Mouse (Mus musculus) thymus, adult 2 months (tissue): ENCODE measurements at regions not wholly inside any gene's neighbourhood (a gene's known extent, or its start where the extent isn't known, plus 50 kb on each side); places are given as distances from the start of the nearest gene placed in this dataset.

ENCODE experiments used
- DNase-seq: peaks from one replicate; pipeline ENCODE4 v3.0.0; 2021
- H3K27ac ChIP-seq: fragments of 200-500 bp; 2 replicates; pipeline ENCODE4 v1.5.1; 2012; ENCODE audit warnings: low read length, control low read depth; ENCODE audit not compliant: control insufficient read depth, insufficient read depth
- H3K27me3 ChIP-seq: fragments of 200-500 bp; 2 replicates; pipeline ENCODE4 v1.6.1; 2012; ENCODE audit warnings: mild to moderate bottlenecking, low read length, moderate library complexity, mixed read lengths; ENCODE audit not compliant: control insufficient read depth, insufficient read depth
- H3K36me3 ChIP-seq: fragments of 200-500 bp; 2 replicates; pipeline ENCODE4 v1.6.1; 2012; ENCODE audit warnings: mild to moderate bottlenecking, low read length, moderate library complexity; ENCODE audit not compliant: control insufficient read depth, insufficient read depth
- H3K4me1 ChIP-seq: fragments of 200-500 bp; replicated peaks from 2 replicates; pipeline ENCODE4 v1.6.1; 2012; ENCODE audit warnings: low read length; ENCODE audit not compliant: control insufficient read depth, insufficient read depth
- H3K4me3 ChIP-seq: fragments of 200-500 bp; 2 replicates; pipeline ENCODE4 v1.5.1; 2012; ENCODE audit warnings: mild to moderate bottlenecking, low read length, control low read depth, moderate library complexity; ENCODE audit not compliant: control insufficient read depth, insufficient read depth
- CTCF ChIP-seq: fragments of 200-500 bp; IDR thresholded peaks from 2 replicates; pipeline ENCODE4 v1.5.1; 2012; ENCODE audit warnings: mild to moderate bottlenecking, control low read depth, low read length, moderate library complexity, borderline replicate concordance; ENCODE audit not compliant: control insufficient read depth, poor library complexity, insufficient read depth; ENCODE audit errors: extremely low read depth
- POLR2A ChIP-seq: fragments of 200-500 bp; IDR thresholded peaks from 2 replicates; pipeline ENCODE4 v1.6.1; 2012; ENCODE audit warnings: mild to moderate bottlenecking, low read length, control low read depth, moderate library complexity; ENCODE audit not compliant: control insufficient read depth, poor library complexity, insufficient read depth; ENCODE audit errors: extremely low read depth
- whole genome bisulfite sequencing: fragments of 180-500 bp; shearing (Covaris S2); methylation state at CpG from one replicate; pipeline ENCODE4 v1.1.7; 2018; 5-methylcytosine and 5-hydroxymethylcytosine counted together

DNA sequence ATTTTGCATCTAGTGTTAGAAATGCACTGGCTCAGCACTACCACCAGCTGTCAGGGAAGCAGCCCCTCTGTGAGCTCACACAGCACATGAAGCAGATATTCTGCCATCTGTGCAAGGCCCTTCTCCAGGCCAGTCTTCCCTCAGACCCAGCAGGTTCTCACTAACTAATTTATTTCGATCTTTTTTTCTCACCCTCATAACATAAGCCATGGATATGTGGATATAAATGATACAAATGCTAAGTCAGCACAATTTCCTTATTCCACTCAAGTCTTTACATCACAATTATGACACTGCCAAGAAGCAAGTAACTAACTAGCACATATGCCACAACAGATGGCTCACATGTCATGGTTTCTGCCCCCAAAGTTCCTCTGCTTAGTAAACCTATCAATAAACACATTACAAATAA, 182.3 kb upstream of the Sptlc3 start:
- DNase-seq, result no peak
- no peak overlapping the region for H3K4me3 ChIP-seq
- no peaks in the 10 kb centered on the region for H3K4me1 ChIP-seq
- H3K36me3 ChIP-seq, result no peaks in the 10 kb centered on the region
- 85% methylated on average over 1 of the region's 1 CpGs for WGBS
- no peaks in the 10 kb centered on the region for H3K27me3 ChIP-seq
- TF ChIP-seq POLR2A, result no peak
- H3K27ac ChIP-seq, result no peak overlapping the region

DNA sequence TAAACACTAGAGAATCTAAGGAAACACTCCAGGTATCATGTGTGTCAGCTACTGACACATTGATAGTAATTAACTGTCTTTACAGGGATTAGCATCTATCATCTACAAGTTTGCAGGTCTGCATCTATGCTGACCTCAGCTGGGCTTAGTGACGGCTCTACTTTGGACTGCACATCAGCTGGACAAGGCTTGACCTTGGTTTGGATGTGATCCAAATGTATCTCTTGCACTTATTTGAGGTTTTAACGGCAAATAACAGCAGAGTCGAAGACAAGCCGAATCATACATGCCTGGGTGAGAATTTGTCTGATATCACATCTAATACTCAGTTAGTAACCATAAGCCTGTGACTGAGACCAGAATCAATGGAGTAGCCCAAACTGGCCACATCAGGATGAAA, 181.7 kb upstream of the Sptlc3 start:
- no peak for DNase-seq
- WGBS, result 89% methylated on average over 4 of the region's 4 CpGs
- Histone ChIP-seq H3K4me1 (no peaks in the 10 kb centered on the region), H3K4me3 (no peak overlapping the region), H3K27ac (no peak overlapping the region), H3K36me3 (no peaks in the 10 kb centered on the region), H3K27me3 (no peaks in the 10 kb centered on the region)
- TF ChIP-seq CTCF (no peak), POLR2A (no peak)

DNA sequence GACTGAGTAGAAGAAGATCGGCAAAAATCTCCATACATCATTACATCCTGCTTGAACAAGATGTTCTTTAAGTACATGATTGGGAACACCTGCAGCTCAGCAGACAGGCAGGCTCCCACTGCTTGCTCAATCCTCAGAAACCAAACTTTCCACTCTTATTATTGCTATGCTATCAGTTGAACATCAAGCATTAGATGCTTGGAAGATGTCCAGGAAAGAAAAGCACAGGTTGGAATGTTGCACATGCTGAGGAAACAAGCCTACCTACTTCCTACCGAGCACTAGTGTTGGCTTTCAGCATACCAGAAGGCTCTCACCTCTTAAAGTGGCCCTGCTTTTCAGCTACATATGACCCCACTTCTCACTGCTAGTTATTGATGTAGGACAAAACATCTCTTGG, 171.2 kb upstream of the Sptlc3 start:
- DNase-seq, result no peak
- Histone ChIP-seq H3K4me1 (no peaks in the 10 kb centered on the region), H3K36me3 (no peaks in the 10 kb centered on the region), H3K27me3 (no peaks in the 10 kb centered on the region), H3K27ac (no peak overlapping the region), H3K4me3 (no peak overlapping the region)
- TF ChIP-seq CTCF, result no peak
- TF ChIP-seq POLR2A, result no peak
- 77% methylated on average over 2 of the region's 2 CpGs for WGBS

DNA sequence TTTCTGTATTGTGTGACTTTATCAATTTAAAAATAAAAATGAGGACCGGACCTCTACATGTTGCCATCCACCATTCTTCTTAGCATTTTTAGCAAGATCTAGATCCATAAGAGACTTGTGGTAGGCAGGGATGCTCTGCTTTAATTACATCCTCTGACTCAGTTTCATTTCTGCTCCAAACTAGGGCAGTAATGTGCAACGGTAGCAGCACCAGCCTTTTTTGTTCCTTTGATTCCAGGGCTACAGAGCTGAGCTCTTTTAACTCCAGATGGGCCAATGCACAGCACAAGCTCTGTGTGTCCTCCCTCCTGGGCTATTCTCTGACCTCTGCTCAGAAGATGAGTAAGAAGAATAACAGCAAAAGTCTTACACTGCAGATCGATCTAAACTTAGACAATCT, 168.2 kb upstream of the Sptlc3 start:
- WGBS, result 87% methylated on average over 3 of the region's 3 CpGs
- TF ChIP-seq CTCF, result no peak
- TF ChIP-seq POLR2A, result no peak
- Histone ChIP-seq H3K4me1 (no peaks in the 10 kb centered on the region), H3K27me3 (no peaks in the 10 kb centered on the region), H3K27ac (no peak overlapping the region), H3K4me3 (no peak overlapping the region), H3K36me3 (no peaks in the 10 kb centered on the region)
- DNase-seq, result no peak

- no peaks in the 10 kb centered on the region for H3K4me1 ChIP-seq
Observed at GRCm38 (mm10) chr2:139334681-139335080, 159.0 kb upstream of the Sptlc3 start.

DNA sequence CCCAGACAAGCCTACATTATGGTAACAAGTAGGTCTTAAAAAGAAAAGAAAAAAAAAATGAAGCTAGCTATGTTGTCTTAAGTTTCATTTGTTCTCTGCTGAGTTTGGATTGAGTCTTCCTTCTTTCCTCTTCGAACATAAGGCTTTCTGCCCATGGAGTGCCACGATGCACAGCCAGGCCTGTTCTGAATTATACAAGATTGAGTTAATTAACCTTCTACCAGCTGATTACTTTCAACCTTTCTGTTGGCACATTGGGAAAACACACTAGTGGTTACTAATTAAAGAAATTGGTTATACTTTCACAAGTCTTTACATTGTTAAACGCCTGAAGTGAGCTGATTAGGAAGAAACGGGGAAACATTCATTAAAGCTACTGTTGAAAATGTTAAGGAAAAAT, 155.5 kb upstream of the Sptlc3 start:
- DNase-seq, result no peak
- H3K27me3 ChIP-seq, result no peaks in the 10 kb centered on the region
- no peaks in the 10 kb centered on the region for H3K36me3 ChIP-seq
- H3K4me3 ChIP-seq, result no peak overlapping the region
- H3K4me1 ChIP-seq, result no peaks in the 10 kb centered on the region
- no peak overlapping the region for H3K27ac ChIP-seq
- 91% methylated on average over 4 of the region's 4 CpGs for WGBS
- no peak for TF ChIP-seq POLR2A
- no peak for TF ChIP-seq CTCF

More at GRCm38 (mm10) chr2:139334681-139335080, 159.0 kb upstream of the Sptlc3 start:
- Histone ChIP-seq H3K27ac (no peak overlapping the region), H3K27me3 (no peaks in the 10 kb centered on the region), H3K36me3 (no peaks in the 10 kb centered on the region), H3K4me3 (no peak overlapping the region)
- 88% methylated on average over 1 of the region's 1 CpGs for WGBS
- TF ChIP-seq CTCF (no peak), POLR2A (no peak)
- no peak for DNase-seq

- Histone ChIP-seq H3K4me1 (no peaks in the 10 kb centered on the region), H3K36me3 (no peaks in the 10 kb centered on the region), H3K27me3 (no peaks in the 10 kb centered on the region), H3K27ac (no peak overlapping the region), H3K4me3 (no peak overlapping the region)
- WGBS, result 91% methylated on average over 3 of the region's 3 CpGs
- DNase-seq, result no peak
- no peak for TF ChIP-seq POLR2A
- TF ChIP-seq CTCF, result no peak
Observed at GRCm38 (mm10) chr2:139356280-139357010, 137.3 kb upstream of the Sptlc3 start.

DNA sequence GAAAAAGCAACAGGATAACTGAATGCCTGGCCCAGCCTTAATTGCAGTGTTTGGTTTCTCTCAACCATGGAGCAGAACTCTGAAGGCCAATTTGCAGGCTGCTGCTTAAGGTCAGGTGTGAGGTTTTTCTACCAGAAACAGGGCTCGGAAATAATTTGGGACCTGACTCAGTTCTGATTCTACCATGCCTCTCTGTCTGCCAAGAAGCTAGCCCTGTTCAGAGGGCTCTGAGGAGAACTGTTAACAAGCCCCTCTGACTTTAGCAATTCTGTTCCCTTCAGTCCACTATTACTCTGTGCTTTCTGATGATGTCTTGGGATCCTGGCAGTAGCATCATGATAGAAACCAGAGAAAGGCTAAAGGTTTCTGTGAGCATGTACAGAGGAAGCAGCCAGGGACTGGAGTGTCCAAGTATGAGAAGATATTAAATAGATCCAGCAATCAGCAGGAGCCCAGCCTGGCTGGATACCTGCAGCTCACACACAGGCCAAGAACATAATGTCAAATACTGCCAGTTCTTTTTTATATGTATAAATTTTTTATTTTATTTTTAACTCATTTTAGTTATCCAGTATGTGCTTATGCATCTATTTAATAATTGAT, 131.4 kb upstream of the Sptlc3 start:
- WGBS, result 93% methylated on average over 1 of the region's 1 CpGs
- no peaks in the 10 kb centered on the region for H3K36me3 ChIP-seq
- H3K27ac ChIP-seq, result no peak overlapping the region
- no peaks in the 10 kb centered on the region for H3K4me1 ChIP-seq
- no peaks in the 10 kb centered on the region for H3K27me3 ChIP-seq
- H3K4me3 ChIP-seq, result no peak overlapping the region
- no peak for DNase-seq
- no peak for TF ChIP-seq CTCF
- no peak for TF ChIP-seq POLR2A
